Mouse (Mus musculus) left cerebral cortex, adult 8-10 months (tissue): Measurements from ENCODE around the gene Hnrnpd. TPM values are rescaled to one million over a fixed set of nuclear protein-coding genes. Genes with fewer than 3 reads are reported as not detected.

ENCODE experiments used
- DNase-seq, 2 experiments: peaks; one replicate each; pipeline ENCODE4 v3.0.0; 2022; ENCODE audit warnings: low spot score in 2 of 2
- total RNA-seq, 4 experiments: library from RNA; stranded (reverse); gene quantifications; 2 replicates each; pipeline ENCODE4 v1.2.4; 2022

Gene Hnrnpd
- total RNA-seq, 4 experiments from 2014 or later: 182 to 239 (median 222) TPM

DNA sequence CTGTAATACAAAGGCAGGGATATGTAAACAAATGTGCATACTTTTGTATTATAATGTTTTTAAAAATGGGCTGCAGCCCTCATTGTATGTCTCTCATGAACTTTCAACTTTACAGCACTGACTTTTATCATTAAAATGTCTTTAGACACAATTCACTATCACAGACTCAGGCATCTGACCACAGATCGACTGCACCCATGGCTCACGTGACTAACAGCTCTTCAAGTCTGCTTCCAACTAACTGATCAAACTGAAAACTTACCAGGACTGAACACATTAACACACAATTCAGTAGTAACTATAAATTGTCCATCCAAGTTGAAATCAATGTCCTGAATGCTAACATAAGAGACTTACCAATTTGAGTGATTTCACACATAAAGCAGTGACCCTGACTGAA is 18.8 kb downstream of the Hnrnpd start:
- no peak for DNase-seq

DNA sequence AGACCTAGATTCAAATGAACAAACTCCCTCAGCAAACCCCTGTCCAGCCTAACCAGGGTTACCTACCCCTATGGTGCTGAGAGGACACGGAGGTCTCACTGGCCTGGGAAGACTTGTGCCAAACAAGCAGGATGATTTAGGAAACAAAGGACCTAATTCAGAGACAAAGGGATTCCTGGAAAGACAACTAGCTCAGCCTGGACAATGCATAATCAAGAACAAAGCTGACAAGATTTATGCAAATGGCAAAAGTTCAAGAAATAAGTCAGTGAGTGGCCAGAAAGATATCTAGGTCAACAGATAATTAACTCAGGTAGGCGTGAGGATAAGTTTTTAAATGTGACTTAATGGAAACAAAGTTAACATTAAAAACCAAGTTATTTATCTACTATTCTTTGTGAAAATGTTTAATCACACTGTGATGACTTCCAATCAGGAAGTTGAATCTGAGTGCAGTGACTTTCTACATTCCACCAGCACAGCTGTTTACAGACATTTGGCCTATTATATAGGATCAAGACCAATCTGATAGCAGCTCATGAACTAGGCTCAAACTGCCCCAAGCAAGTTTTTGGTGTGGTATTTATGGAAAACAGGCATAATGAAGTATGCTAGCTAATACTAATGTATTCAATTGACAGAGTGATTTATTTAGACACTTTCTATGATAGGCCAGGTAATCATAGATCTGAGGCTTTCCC is 19.4 kb downstream of the Hnrnpd start:
- DNase-seq: no peak

DNA sequence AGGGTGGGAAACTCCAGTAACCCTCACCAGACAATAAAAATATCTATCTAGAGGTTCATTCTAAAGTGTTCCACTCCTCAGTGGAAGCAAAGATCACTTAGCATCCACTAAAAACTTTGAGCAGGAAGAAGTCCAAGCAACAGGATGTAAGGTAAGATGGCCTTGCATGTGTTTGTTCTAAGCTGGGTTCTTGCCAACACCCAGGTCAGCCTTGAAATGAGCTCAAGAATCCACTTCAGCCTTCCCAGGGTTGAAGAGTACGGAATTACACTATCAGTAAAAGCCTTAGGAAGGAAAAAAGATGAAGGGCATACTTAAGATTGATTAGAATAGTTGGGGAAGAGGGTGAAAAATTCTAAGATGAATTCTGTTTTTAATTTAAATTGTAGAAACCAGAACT is 20.1 kb downstream of the Hnrnpd start:
- no peak for DNase-seq

DNA sequence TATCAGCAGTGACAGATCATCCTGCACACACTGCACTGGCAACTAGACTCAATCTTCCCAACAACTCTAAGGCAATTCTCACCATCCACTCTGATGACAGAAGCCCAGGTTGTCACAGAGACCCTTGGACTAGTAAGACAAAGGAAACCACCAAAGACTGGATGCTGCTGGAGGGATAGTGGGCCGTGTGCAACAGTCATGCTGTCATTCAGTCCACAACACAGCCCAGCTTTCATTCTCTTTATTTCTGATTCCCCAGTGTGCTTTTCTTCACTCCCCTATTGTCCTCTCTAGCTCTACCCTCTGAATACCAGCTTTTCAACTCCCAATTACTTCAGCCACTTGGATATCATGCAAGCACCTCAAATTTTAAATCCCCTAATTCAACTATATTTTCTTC is 24.9 kb downstream of the Hnrnpd start:
- DNase-seq: no peak

DNA sequence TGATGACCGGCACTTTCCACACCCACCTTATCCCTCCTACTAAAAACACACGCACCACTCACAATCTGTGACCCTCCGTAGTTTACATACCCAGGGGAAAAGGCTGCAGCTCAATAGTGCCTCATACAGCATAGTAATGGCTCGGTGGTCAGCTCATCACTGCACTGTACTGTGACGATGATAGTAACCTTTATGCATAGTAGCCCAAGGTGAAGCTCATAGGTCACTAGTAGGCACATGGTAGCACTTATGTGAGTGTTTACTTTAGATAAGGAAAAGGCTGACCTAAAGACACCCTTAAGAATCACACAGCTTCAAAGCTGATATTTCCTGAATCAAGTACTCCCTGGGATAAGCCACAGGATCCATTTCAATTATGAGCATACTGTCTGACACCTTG is 26.2 kb downstream of the Hnrnpd start:
- DNase-seq: no peak

DNA sequence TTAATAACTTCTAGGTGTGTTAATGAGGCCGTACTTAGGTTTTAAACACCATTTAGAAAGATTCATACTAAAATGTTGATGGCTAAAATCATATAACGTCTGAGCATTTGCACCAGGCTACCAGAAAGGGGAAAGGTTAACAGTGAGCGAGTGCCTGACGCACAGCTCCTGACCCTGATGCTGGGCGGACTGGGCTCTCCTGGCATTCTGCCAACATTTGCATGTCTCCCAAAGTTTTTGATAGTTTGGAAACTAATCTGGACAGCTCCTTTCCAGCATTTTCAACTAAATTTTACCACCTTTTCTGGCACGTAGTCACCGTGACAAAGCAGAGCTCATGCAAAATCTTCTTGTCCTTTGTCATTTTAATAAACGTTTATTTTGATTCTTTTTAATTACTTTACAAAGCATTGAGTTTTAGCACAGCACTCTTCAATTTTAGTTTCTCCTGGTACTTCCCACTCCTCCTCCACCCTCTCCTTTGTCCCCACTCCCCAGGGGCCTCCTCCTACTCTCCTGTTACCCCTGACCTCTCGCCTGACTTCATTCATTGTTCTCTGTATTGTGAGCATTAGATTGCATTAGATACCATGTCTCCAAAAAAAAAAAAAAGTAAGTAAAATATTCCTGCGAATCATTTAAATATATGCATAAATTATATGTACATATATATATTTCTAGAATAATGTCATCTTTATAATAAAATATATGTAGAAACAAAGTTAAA is 36.8 kb downstream of the Hnrnpd start:
- no peak for DNase-seq

DNA sequence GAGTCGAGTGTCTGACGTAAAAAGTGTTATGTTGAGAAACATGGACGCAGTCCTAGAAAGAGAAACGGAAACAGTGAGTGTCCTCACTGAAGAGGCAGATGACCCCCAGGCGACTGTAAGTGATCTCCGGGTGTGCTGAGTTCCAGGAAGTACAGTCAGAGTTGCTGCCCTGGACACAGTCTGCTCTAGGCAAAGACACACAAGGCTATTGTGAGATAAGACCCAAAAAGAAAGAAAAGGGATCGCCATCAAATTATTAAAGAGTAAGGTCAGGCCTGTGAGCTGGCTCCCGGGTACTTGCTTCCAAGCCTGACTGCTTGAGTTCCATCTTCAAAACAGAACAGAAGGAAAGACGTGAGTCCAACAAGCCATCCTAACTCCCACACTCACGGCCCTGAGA is 37.5 kb downstream of the Hnrnpd start:
- DNase-seq: no peak

DNA sequence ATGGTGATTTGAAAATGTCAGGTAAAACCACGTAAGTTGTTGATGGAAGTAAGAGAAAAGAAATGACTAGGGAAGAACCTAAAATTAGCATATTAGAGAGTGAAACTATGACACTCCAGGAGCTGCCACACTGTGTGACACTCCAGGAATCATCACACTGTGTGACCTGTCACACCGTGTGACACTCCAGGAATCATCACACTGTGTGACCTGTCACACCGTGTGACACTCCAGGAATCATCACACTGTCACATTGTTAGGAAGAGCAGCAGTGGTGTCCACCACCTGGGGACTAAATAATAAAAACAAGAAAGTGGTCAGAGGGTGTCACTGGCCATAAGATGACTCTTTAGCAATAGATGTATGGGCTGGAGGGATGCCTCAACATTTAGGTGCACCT is 39.3 kb downstream of the Hnrnpd start:
- no peak for DNase-seq

DNA sequence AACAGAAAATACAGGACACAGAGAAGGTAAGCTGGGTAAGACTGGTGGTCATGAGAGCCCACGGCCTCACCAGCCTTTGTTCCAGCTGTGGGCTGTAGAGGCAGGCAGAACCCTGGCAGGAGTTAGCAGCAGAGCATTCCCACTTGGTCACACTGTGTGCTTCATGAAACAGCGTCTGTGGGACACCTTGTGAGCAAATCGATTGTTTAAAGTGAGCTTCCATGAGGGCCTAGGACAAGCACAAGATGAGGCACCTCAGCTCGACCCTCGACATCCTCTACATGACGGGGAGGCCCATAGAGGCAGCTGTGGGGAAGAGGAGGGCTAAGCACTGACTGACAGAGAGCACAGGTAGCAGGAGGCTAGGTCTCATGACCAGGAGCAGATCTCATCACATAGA is 46.8 kb downstream of the Hnrnpd start:
- DNase-seq: no peak

DNA sequence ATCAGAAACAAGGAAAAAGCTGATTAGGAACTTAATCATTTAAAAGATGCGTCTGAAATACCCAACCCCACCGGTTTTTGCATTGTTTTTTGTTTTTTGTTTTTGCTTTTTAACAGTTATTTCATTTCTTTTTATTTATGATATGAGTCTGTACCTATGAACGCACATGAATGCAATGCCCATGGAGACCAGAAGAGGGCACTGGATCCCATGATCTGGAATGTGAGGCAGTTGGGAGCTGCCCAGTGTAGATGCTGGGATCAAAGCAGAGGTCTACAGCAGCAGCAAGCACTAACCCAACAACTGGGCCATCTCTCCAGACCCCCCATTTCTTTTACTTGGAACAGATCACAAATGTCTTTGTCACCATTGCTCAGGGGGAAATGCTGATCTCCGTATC is 50.8 kb downstream of the Hnrnpd start:
- DNase-seq: no peak

DNA sequence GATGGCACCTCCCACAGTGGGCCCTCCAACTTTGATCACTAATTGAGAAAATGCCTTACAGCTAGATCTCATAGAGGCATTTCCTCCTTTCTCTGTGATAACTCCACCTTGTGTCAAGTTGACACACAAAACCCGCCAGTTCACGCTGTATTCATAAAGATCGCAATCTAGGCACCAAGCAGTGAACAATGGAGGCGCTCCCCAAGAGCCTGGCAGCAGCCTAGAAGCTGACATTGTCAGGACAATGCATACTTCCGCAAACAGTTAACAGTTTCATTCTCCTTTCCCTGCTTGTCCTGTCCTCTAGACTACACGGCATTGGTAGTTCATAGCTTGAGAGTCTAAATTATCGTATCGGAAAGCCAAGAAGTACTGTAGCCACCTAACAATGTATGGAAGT is 56.7 kb downstream of the Hnrnpd start:
- no peak for DNase-seq

DNA sequence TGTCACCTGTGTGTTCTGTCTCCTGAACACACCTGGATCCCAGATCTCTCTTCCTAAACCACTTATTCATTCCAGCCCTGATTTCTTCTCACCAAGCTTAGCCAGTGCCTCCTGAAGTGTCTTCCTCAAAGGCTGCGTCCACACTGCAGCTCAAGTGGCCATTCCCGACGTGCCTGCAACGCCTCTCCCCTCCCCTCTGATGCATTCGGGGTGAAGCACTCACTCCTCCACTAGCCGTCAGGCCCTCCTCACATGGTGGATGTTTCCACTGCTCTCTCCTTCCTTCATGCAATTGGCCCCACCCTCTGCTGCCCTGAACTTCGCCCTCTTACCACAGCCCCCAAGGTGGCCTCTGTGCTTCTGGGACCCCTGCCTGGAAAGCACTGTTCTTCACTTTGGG is 63.2 kb downstream of the Hnrnpd start:
- DNase-seq: no peak

DNA sequence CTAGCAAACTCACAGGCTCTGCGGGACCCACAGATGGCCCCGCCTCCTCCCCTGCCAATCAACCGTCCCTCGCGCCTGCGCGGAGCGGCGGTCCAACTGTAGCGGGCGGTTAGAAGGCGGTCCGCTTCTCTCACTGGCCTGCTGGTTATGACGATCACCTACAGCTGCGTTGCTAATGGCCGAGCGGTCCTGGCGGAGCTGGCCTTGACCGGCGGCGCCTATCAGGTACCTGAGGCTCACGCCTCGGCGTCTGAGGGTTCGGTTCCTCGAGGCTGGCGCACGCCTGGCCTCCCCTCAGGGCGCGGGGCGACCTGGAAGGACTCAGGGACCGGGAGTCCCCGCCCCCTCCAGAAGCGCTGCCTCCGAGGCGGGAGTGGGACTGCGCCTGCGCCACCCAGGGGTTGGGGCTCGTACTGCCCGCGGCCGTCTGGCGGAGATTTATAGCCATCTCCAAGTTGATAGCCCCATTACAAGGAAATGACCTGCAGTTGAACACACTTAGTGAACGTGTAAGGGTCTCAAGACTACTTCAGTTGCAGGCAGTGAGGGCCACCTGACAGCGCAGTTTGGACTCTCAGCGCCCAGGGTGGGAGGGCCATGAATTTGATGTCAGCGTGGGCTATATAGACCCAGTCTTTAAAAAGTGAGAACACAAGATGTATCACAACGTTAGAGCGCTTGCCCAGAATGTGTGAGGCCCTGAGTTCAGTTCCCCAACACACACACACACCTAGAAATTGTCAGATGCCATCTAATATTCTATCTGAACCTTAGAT is 72.4 kb downstream of the Hnrnpd start, which contains the start of gene Vamp9:
Vamp9 (plus strand) TSS at position 74 of the 776 bp plus-strand sequence.
- DNase-seq: peak; percentile 84 to 95

Other genes starting within 250 kb of the Hnrnpd start
- 100 to 1,000 TPM in 1 of 4 experiments, 10 to 100 TPM in 3; 83.3 to 103 (median 87.8) TPM for gene Rasgef1b, start 249.9 kb downstream of the Hnrnpd start, total RNA-seq
- 1 to 10 TPM in 2 of 4 experiments, under 1 TPM in 1, not detected in 1; 0.89 to 1.4 (median 1.3) TPM for gene Vamp9, start 72.7 kb downstream of the Hnrnpd start, total RNA-seq
- gene 4930524J08Rik, start 123 bp upstream of the Hnrnpd start, total RNA-seq: 1 to 10 TPM; 1.1 to 3.3 (median 1.6) TPM
- 100 to 1,000 TPM; 163 to 200 (median 198) TPM for gene Hnrnpdl, start 60.7 kb upstream of the Hnrnpd start, total RNA-seq
- 10 to 100 TPM; 47.3 to 54.4 (median 52.2) TPM for gene Enoph1, start 61.0 kb upstream of the Hnrnpd start, total RNA-seq
- gene Tmem150c, start 180.9 kb upstream of the Hnrnpd start, total RNA-seq: 10 to 100 TPM; 37.1 to 49.5 (median 40.4) TPM